Mouse (Mus musculus): Measurements from ENCODE around the gene Cdk9.

Cdk9 gene

GRCm38 (mm10) chr2:32732695-32733094, 19.8 kb upstream of the Cdk9 start:
- DNase-seq (ENCODE audit: low spot score), result no peak

GRCm38 (mm10) chr2:32731911-32732310, 19.0 kb upstream of the Cdk9 start:
- DNase-seq (ENCODE audit: low spot score), result no peak

GRCm38 (mm10) chr2:32730854-32731253, 18.0 kb upstream of the Cdk9 start:
- no peak for DNase-seq (ENCODE audit: low spot score)

GRCm38 (mm10) chr2:32729547-32729946, 16.7 kb upstream of the Cdk9 start:
- no peak for DNase-seq (ENCODE audit: low spot score)

GRCm38 (mm10) chr2:32728463-32728862, 15.6 kb upstream of the Cdk9 start:
- DNase-seq (ENCODE audit: low spot score), result no peak

GRCm38 (mm10) chr2:32727435-32727834, 14.6 kb upstream of the Cdk9 start:
- DNase-seq (ENCODE audit: low spot score), result peak; percentile 96

- no peak for DNase-seq (ENCODE audit: low spot score)
Observed at GRCm38 (mm10) chr2:32724832-32725790, 12.2 kb upstream of the Cdk9 start.

GRCm38 (mm10) chr2:32724149-32724548, 11.3 kb upstream of the Cdk9 start:
- no peak for DNase-seq (ENCODE audit: low spot score)

- no peak for DNase-seq (ENCODE audit: low spot score)
Observed at GRCm38 (mm10) chr2:32722581-32722980, 9.7 kb upstream of the Cdk9 start.

GRCm38 (mm10) chr2:32722046-32722445, 9.2 kb upstream of the Cdk9 start:
- DNase-seq (ENCODE audit: low spot score), result no peak

GRCm38 (mm10) chr2:32720681-32721229, 7.9 kb upstream of the Cdk9 start, which contains the start of gene Sh2d3c:
Sh2d3c (plus strand) TSS chr2:32721055.
- DNase-seq (ENCODE audit: low spot score), result no peak

- no peak for DNase-seq (ENCODE audit: low spot score)
Observed at GRCm38 (mm10) chr2:32720053-32720452, 7.2 kb upstream of the Cdk9 start.

- no peak for DNase-seq (ENCODE audit: low spot score)
Observed at GRCm38 (mm10) chr2:32718761-32719160, 5.9 kb upstream of the Cdk9 start.

- peak; percentile 77 for DNase-seq (ENCODE audit: low spot score)
Observed at GRCm38 (mm10) chr2:32714987-32715425, 2.1 kb upstream of the Cdk9 start.

- no peak for DNase-seq (ENCODE audit: low spot score)
Observed at GRCm38 (mm10) chr2:32714117-32714986, 1.5 kb upstream of the Cdk9 start.

GRCm38 (mm10) chr2:32712586-32712933, 316 bp downstream of the Cdk9 start:
- DNase-seq (ENCODE audit: low spot score), result peak; percentile 94

- peak; percentile 75 for DNase-seq (ENCODE audit: low spot score)
Observed at GRCm38 (mm10) chr2:32712108-32712551, 746 bp downstream of the Cdk9 start.

- no peak for DNase-seq (ENCODE audit: low spot score)
Observed at GRCm38 (mm10) chr2:32711301-32712056, 1.4 kb downstream of the Cdk9 start.

- no peak for DNase-seq (ENCODE audit: low spot score)
Observed at GRCm38 (mm10) chr2:32710425-32710824, 2.5 kb downstream of the Cdk9 start.

GRCm38 (mm10) chr2:32709521-32710137, 3.2 kb downstream of the Cdk9 start:
- DNase-seq (ENCODE audit: low spot score), result no peak

GRCm38 (mm10) chr2:32708643-32709042, 4.2 kb downstream of the Cdk9 start:
- DNase-seq (ENCODE audit: low spot score), result no peak

All from yolk sac, embryonic 10.5 days (tissue).